Mouse (Mus musculus) thymus, adult 2 months (tissue): ENCODE data around the gene Tmx4. TPM values are rescaled to one million over a fixed set of nuclear protein-coding genes. Genes with fewer than 3 reads are reported as not detected.
"Not testable (repeated sequence)": the region's sequence is repeated elsewhere in the genome, so short reads cannot be mapped to it uniquely, and the experiment has no call there.

Source experiments
- DNase-seq: peaks from one replicate; pipeline ENCODE4 v3.0.0; 2021
- H3K27ac ChIP-seq: fragments of 200-500 bp; 2 replicates; pipeline ENCODE4 v1.5.1; 2012; ENCODE audit warnings: low read length, control low read depth; ENCODE audit not compliant: control insufficient read depth, insufficient read depth
- H3K27me3 ChIP-seq: fragments of 200-500 bp; 2 replicates; pipeline ENCODE4 v1.6.1; 2012; ENCODE audit warnings: mild to moderate bottlenecking, low read length, moderate library complexity, mixed read lengths; ENCODE audit not compliant: control insufficient read depth, insufficient read depth
- H3K36me3 ChIP-seq: fragments of 200-500 bp; 2 replicates; pipeline ENCODE4 v1.6.1; 2012; ENCODE audit warnings: mild to moderate bottlenecking, low read length, moderate library complexity; ENCODE audit not compliant: control insufficient read depth, insufficient read depth
- H3K4me1 ChIP-seq: fragments of 200-500 bp; replicated peaks from 2 replicates; pipeline ENCODE4 v1.6.1; 2012; ENCODE audit warnings: low read length; ENCODE audit not compliant: control insufficient read depth, insufficient read depth
- H3K4me3 ChIP-seq: fragments of 200-500 bp; 2 replicates; pipeline ENCODE4 v1.5.1; 2012; ENCODE audit warnings: mild to moderate bottlenecking, low read length, control low read depth, moderate library complexity; ENCODE audit not compliant: control insufficient read depth, insufficient read depth
- CTCF ChIP-seq: fragments of 200-500 bp; IDR thresholded peaks from 2 replicates; pipeline ENCODE4 v1.5.1; 2012; ENCODE audit warnings: mild to moderate bottlenecking, control low read depth, low read length, moderate library complexity, borderline replicate concordance; ENCODE audit not compliant: control insufficient read depth, poor library complexity, insufficient read depth; ENCODE audit errors: extremely low read depth
- POLR2A ChIP-seq: fragments of 200-500 bp; IDR thresholded peaks from 2 replicates; pipeline ENCODE4 v1.6.1; 2012; ENCODE audit warnings: mild to moderate bottlenecking, low read length, control low read depth, moderate library complexity; ENCODE audit not compliant: control insufficient read depth, poor library complexity, insufficient read depth; ENCODE audit errors: extremely low read depth
- WGBS: fragments of 180-500 bp; shearing (Covaris S2); methylation state at CpG from one replicate; pipeline ENCODE4 v1.1.7; 2018; 5-methylcytosine and 5-hydroxymethylcytosine counted together
- polyA plus RNA-seq: library from polyadenylated mRNA; depleted of rRNA; stranded (reverse); fragments of >200 nt; gene quantifications from 2 replicates; pipeline ENCODE4 v1.2.3, GENCODE M21; 2012

The Tmx4 gene
- polyA plus RNA-seq, 1 experiment, result 4.7 TPM

DNA sequence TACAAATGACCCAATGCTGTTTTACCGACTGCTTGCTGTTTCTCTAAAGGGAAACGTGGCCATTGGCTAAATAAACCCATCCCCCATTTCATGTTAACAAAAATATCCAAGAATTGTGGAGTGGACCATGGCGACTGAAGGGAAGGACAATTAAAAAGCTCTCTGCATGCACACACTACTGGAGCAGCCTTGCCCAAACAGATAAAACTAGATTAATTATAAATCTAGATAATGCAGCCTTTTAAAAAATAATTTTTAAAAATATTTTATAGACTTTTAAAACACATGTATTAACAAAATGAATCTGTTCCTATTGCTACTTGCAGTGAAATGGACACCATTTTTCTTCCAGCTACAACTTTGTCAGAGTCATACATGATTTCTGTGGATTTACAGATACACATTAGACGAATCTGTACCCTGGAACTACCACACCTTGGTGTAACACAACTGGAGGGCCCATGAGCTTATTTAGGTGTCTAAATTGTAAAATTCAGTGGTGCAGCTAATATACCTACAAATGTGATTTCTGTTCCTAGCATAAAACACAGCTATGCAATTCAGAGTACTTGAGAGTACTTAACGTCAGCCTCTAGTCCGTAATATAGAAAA is 462 bp upstream of the Tmx4 start:
- no peak for DNase-seq
- Histone ChIP-seq H3K27me3 (no peaks in the 10 kb centered on the region), H3K36me3 (no peaks in the 10 kb centered on the region; the same call in 1 of the 2 replicates), H3K27ac (no peak overlapping the region), H3K4me1 (no peaks in the 10 kb centered on the region), H3K4me3 (no peak overlapping the region)
- TF ChIP-seq CTCF, result no peak
- no peak for TF ChIP-seq POLR2A
- WGBS, result 47% methylated on average over 6 of the region's 6 CpGs

- no peak overlapping the region for H3K4me3 ChIP-seq
- DNase-seq, result no peak
- TF ChIP-seq POLR2A (no peak), CTCF (no peak)
- H3K27ac ChIP-seq, result no peak overlapping the region
- H3K36me3 ChIP-seq, result no peaks in the 10 kb centered on the region; the same call in 1 of the 2 replicates
- H3K27me3 ChIP-seq, result no peaks in the 10 kb centered on the region
- H3K4me1 ChIP-seq, result no peaks in the 10 kb centered on the region
Observed at GRCm38 (mm10) chr2:134642377-134642776, 1.6 kb downstream of the Tmx4 start.

GRCm38 (mm10) chr2:134641372-134641771 is 2.6 kb downstream of the Tmx4 start:
- H3K27ac ChIP-seq, result no peak overlapping the region
- no peak for DNase-seq
- no peaks in the 10 kb centered on the region for H3K27me3 ChIP-seq
- TF ChIP-seq POLR2A, result no peak
- TF ChIP-seq CTCF, result no peak
- H3K4me3 ChIP-seq, result no peak overlapping the region
- H3K4me1 ChIP-seq, result no peaks in the 10 kb centered on the region
- WGBS, result 97% methylated on average over 5 of the region's 5 CpGs
- H3K36me3 ChIP-seq, result no peaks in the 10 kb centered on the region; the same call in 1 of the 2 replicates

GRCm38 (mm10) chr2:134640398-134640797 is 3.5 kb downstream of the Tmx4 start:
- TF ChIP-seq POLR2A (no peak), CTCF (no peak)
- H3K27me3 ChIP-seq, result no peaks in the 10 kb centered on the region
- no peaks in the 10 kb centered on the region for H3K4me1 ChIP-seq
- no peak for DNase-seq
- no peak overlapping the region for H3K27ac ChIP-seq
- H3K4me3 ChIP-seq, result no peak overlapping the region
- 90% methylated on average over 1 of the region's 1 CpGs for WGBS
- H3K36me3 ChIP-seq, result no peaks in the 10 kb centered on the region; the same call in 1 of the 2 replicates

DNA sequence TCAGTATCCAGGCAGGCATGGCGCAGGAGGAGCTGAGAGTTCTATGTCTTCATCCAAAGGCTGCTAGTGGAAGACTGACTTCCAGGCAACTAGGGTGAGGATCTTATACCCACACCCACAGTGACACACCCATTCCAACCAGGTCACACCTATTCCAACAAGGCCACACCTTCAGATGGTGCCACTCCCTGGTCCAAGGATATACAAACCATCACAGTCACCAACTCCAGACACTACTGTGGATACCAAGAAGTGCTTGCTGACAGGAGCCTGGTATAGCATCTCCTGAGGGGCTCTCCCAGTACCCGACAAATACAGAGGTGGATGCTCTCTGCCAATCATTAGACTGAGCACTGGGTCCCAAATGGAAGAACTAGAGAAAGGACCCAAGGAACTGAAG is 15.4 kb downstream of the Tmx4 start:
- not testable (repeated sequence) for H3K27ac ChIP-seq, H3K4me1 ChIP-seq, H3K36me3 ChIP-seq, DNase-seq, H3K27me3 ChIP-seq, H3K4me3 ChIP-seq
- WGBS, result 89% methylated on average over 2 of the region's 2 CpGs

GRCm38 (mm10) chr2:134604935-134605334 is 39.0 kb downstream of the Tmx4 start:
- Histone ChIP-seq H3K27ac (no peak overlapping the region), H3K4me3 (no peak overlapping the region), H3K36me3 (no peaks in the 10 kb centered on the region), H3K4me1 (no peaks in the 10 kb centered on the region), H3K27me3 (no peaks in the 10 kb centered on the region)
- no peak for TF ChIP-seq CTCF
- no peak for TF ChIP-seq POLR2A
- DNase-seq, result no peak

DNA sequence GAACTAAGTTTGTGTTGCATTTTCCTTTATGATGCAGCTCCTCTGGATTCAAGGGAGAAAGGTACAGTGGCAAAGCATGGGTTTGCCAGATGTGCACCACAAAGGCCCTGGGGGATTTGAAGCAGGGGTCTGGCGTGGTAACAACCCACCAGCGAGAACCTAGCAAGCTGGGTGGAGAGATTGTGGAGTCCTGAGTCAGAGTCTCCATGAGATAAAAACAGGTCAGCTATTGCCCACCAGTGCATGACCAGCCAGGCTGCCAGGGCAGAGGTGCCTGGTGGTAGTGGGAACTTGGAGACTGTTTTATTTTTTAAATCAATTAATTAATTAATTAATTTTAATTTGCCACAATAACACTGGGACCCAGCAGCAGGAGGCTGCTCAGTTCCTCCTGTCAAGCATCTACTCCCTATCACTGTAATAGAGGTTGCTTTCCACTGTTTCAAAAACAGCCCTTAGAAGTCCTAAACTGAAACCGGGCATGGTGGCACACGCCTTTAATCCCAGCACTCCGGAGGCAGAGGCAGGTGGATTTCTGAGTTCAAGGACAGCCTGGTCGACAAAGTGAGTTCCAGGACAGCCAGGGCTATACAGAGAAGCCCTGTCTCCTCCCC is 52.8 kb downstream of the Tmx4 start:
- WGBS, result 97% methylated on average over 6 of the region's 6 CpGs
- no peak for DNase-seq
- no peak overlapping the region for H3K4me3 ChIP-seq
- no peaks in the 10 kb centered on the region for H3K27me3 ChIP-seq
- H3K4me1 ChIP-seq, result no peaks in the 10 kb centered on the region
- TF ChIP-seq CTCF, result no peak
- TF ChIP-seq POLR2A, result no peak
- H3K36me3 ChIP-seq, result no peaks in the 10 kb centered on the region
- H3K27ac ChIP-seq, result no peak overlapping the region
